Mouse (Mus musculus) limb, embryonic 10.5 days (tissue): Measurements from ENCODE around the gene Fam122a. TPM values are rescaled to one million over a fixed set of nuclear protein-coding genes. Genes with fewer than 3 reads are reported as not detected.
A peak's percentile ranks its signal among the peaks of the same experiment; 100 is the strongest.

ENCODE experiments used
- DNase-seq: peaks from one replicate; pipeline ENCODE4 v3.0.0-alpha.2; 2017; ENCODE audit warnings: low spot score
- H3K27ac ChIP-seq: fragments of 300-500 bp; sonication (generic); 2 replicates; pipeline ENCODE4 v1.5.1; 2016; ENCODE audit warnings: mild to moderate bottlenecking
- H3K27me3 ChIP-seq: fragments of 300-500 bp; sonication (generic); 2 replicates; pipeline ENCODE4 v1.6.1; 2016; ENCODE audit warnings: low read depth, mild to moderate bottlenecking; ENCODE audit not compliant: poor library complexity, severe bottlenecking
- H3K36me3 ChIP-seq: fragments of 300-500 bp; sonication (generic); 2 replicates; pipeline ENCODE4 v1.6.1; 2016; ENCODE audit warnings: mild to moderate bottlenecking, moderate library complexity
- H3K4me1 ChIP-seq: fragments of 300-500 bp; sonication (generic); 2 replicates; pipeline ENCODE4 v1.6.1; 2016
- H3K4me3 ChIP-seq: fragments of 300-500 bp; sonication (generic); 2 replicates; pipeline ENCODE4 v1.5.1; 2016; ENCODE audit warnings: mild to moderate bottlenecking, moderate library complexity
- H3K9me3 ChIP-seq: fragments of 300-500 bp; sonication (generic); replicated peaks from 2 replicates; pipeline ENCODE4 v1.6.1; 2016; ENCODE audit warnings: mild to moderate bottlenecking
- WGBS: fragments of 180-500 bp; shearing (Covaris S2); methylation state at CpG from one replicate; pipeline ENCODE4 v1.1.7; 2016; 5-methylcytosine and 5-hydroxymethylcytosine counted together
- polyA plus RNA-seq: library from polyadenylated mRNA; unstranded; fragments of >200 nt; fragmentation: Nextera tagmentation; extraction: Ambion mirVana; gene quantifications from 2 replicates; pipeline ENCODE4 v1.2.1, GENCODE M21; 2016

Fam122a gene
- polyA plus RNA-seq, 1 experiment from 2014 or later = 44.3 TPM

DNA sequence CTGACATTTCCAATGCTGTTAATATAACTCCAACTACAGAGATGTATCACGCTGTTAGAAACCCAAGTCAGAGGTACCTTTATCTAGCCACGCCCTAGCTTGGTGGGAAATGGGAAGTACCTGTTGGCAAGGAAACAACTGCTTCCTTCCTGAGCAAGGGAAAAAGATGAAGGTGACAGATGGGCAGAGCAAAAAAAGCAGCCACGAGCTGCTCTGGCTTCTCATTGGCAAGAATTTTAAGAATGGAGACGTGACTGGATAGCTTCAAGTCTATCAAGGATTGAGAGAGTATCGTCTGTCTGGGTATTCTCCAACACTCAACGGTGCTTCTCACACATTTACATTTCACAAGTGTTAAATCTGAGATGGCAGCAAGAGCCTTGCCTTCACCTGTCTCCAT, 1.9 kb downstream of the Fam122a start:
- no peaks in the 10 kb centered on the region for H3K36me3 ChIP-seq
- H3K4me1 ChIP-seq = peaks cover 16% of the 10 kb centered on the region
- no peak for DNase-seq
- no peak overlapping the region for H3K27ac ChIP-seq
- H3K27me3 ChIP-seq = no peaks in the 10 kb centered on the region
- H3K4me3 ChIP-seq = no peak overlapping the region
- WGBS = 87% methylated on average over 6 of the region's 6 CpGs
- H3K9me3 ChIP-seq = no peaks in the 10 kb centered on the region

DNA sequence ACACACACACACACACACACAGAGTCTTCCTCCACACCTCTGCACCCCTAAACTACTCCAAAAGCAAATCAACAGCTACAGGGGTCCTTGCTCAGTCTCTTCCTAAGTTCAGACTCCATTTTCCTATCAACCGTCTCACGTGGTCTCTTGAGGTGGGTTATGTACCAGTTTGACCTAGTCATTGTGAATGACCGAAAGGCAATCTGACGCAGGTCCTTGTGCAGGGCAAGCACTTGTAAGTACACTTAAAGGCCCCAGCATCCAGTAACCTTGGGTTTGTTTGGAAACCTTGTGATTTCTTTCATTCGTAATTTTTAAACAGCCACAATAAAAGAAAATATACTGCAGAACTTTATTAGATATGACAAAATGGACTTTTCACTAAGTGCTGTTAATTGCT, 4.6 kb downstream of the Fam122a start:
- H3K27ac ChIP-seq = no peak overlapping the region
- no peaks in the 10 kb centered on the region for H3K9me3 ChIP-seq
- no peaks in the 10 kb centered on the region for H3K27me3 ChIP-seq
- H3K4me3 ChIP-seq = no peak overlapping the region
- WGBS = 90% methylated on average over 5 of the region's 5 CpGs
- H3K4me1 ChIP-seq = peaks cover 8% of the 10 kb centered on the region
- no peaks in the 10 kb centered on the region for H3K36me3 ChIP-seq
- DNase-seq = no peak

- no peak for DNase-seq
- Histone ChIP-seq H3K4me1 (peaks cover 8% of the 10 kb centered on the region), H3K27me3 (no peaks in the 10 kb centered on the region), H3K4me3 (no peak overlapping the region), H3K27ac (no peak overlapping the region), H3K9me3 (no peaks in the 10 kb centered on the region), H3K36me3 (no peaks in the 10 kb centered on the region)
- WGBS = 92% methylated on average over 6 of the region's 6 CpGs
These were observed 5.6 kb downstream of the Fam122a start for GRCm38 (mm10) chr19:24471538-24471937.

- no peaks in the 10 kb centered on the region for H3K9me3 ChIP-seq
- 78% methylated on average over 4 of the region's 4 CpGs for WGBS
- H3K4me1 ChIP-seq = no peaks in the 10 kb centered on the region
- no peaks in the 10 kb centered on the region for H3K27me3 ChIP-seq
- no peaks in the 10 kb centered on the region for H3K36me3 ChIP-seq
- H3K27ac ChIP-seq = no peak overlapping the region
- H3K4me3 ChIP-seq = no peak overlapping the region
- no peak for DNase-seq
These were observed 7.9 kb downstream of the Fam122a start for GRCm38 (mm10) chr19:24469216-24469615.

GRCm38 (mm10) chr19:24468616-24469015, 8.5 kb downstream of the Fam122a start:
- DNase-seq = no peak
- no peaks in the 10 kb centered on the region for H3K4me1 ChIP-seq
- no peaks in the 10 kb centered on the region for H3K9me3 ChIP-seq
- H3K27ac ChIP-seq = no peak overlapping the region
- no peak overlapping the region for H3K4me3 ChIP-seq
- WGBS = 82% methylated on average over 3 of the region's 3 CpGs
- H3K36me3 ChIP-seq = no peaks in the 10 kb centered on the region
- H3K27me3 ChIP-seq = no peaks in the 10 kb centered on the region

- Histone ChIP-seq H3K9me3 (no peaks in the 10 kb centered on the region), H3K4me3 (no peak overlapping the region), H3K27ac (no peak overlapping the region), H3K36me3 (no peaks in the 10 kb centered on the region), H3K4me1 (no peaks in the 10 kb centered on the region), H3K27me3 (no peaks in the 10 kb centered on the region)
- 85% methylated on average over 2 of the region's 3 CpGs for WGBS
- no peak for DNase-seq
These were observed 14.1 kb downstream of the Fam122a start for GRCm38 (mm10) chr19:24463011-24463410.

DNA sequence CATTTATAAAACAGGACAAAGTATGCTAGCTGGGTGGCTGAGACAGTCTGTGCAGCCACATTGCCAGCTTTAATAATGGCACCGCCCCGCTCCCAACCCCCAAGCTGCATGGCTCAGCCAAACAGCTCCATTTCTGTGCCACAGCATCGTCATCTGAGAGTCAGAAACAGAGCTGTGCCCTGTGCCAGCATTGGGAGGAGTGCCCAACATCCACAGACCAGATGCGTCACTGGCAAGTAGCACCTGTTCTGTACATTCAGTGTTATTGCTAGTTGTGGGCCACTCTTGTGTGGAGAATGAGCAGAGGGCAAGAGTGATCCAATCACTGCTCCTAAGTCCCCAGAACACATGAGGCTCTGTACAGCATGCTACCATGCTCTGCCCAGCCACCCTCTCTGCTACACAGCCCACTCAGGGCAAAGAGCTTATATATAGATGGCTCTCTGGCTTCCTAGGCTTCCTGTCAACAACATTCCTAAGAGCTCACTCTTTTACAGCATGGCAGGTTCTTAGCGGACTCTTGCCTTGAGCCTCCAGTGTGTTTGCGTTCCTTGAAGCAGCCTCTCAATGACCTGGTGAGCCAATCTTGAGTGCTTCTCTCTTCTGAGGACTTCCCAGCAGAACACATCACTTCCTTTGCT, 20.4 kb downstream of the Fam122a start:
- no peak for DNase-seq
- Histone ChIP-seq H3K4me3 (no peak overlapping the region), H3K4me1 (peaks cover 8% of the 10 kb centered on the region), H3K36me3 (no peaks in the 10 kb centered on the region), H3K27me3 (no peaks in the 10 kb centered on the region), H3K9me3 (no peaks in the 10 kb centered on the region), H3K27ac (no peak overlapping the region)
- WGBS = 89% methylated on average over 6 of the region's 6 CpGs

DNA sequence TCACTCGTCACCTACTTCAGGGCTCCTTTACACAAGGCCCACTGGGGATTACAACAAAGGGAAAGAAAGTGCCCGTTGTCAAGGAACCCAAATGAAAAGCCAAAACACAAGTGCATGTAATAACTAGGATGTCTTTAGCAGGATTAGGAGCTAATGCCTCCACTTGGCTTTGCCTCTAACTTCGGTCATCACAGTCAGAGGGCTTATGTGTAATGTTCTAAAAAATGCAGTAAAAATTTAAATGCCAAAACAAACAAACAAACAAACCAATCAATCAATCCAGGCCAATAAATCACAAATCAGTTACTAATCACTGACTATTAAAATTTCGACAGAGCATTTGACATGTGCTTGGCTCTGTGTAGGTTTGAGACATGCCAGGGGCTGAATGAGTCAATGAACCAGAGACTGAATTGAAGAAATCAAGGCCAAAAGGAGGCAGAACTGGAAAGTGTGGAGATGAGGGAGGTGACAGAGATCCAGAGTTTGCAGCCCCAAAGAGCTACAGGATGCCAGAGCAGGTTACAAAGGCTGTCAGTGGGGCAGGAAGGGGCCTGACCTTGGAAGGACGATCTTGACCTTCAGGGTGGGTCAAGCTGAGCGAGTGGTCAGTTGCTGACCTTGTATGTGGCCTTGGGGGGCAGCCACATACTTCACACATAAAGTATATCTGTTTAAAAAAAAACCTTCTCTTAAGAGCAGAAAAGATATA, 21.8 kb downstream of the Fam122a start:
- no peak for DNase-seq
- no peaks in the 10 kb centered on the region for H3K9me3 ChIP-seq
- H3K36me3 ChIP-seq = no peaks in the 10 kb centered on the region
- H3K4me1 ChIP-seq = peaks cover 8% of the 10 kb centered on the region
- no peak overlapping the region for H3K27ac ChIP-seq
- no peaks in the 10 kb centered on the region for H3K27me3 ChIP-seq
- H3K4me3 ChIP-seq = no peak overlapping the region
- 86% methylated on average over 6 of the region's 6 CpGs for WGBS

- peaks cover 8% of the 10 kb centered on the region for H3K4me1 ChIP-seq
These were observed 22.7 kb downstream of the Fam122a start for GRCm38 (mm10) chr19:24454451-24454850.

DNA sequence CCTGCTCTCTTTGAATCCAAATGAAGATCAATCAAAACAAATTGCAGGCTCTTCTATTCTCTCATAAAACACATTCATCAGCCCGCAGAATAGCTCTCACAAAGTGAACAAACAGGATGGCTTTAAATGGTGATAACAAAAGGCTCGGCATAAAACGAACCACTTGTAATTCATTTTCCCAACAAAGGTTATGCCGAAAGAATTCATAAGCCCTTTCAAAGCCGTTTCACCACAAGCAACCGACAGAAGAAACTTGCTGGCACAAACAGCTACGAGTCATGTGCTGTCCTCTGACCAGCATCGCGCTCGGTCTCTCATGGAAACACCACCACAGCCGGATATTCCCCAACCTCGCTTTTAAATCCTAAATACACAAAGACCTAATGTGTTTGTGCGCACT, 23.8 kb downstream of the Fam122a start:
- no peak for DNase-seq
- Histone ChIP-seq H3K4me3 (no peak overlapping the region), H3K27ac (no peak overlapping the region), H3K27me3 (no peaks in the 10 kb centered on the region), H3K36me3 (no peaks in the 10 kb centered on the region), H3K9me3 (no peaks in the 10 kb centered on the region), H3K4me1 (peaks cover 8% of the 10 kb centered on the region)
- WGBS = 95% methylated on average over 13 of the region's 13 CpGs

More at GRCm38 (mm10) chr19:24454451-24454850, 22.7 kb downstream of the Fam122a start:
- no peaks in the 10 kb centered on the region for H3K9me3 ChIP-seq
- H3K36me3 ChIP-seq = no peaks in the 10 kb centered on the region
- no peak overlapping the region for H3K27ac ChIP-seq
- no peak overlapping the region for H3K4me3 ChIP-seq
- 88% methylated on average over 2 of the region's 2 CpGs for WGBS
- H3K27me3 ChIP-seq = no peaks in the 10 kb centered on the region
- DNase-seq = no peak

GRCm38 (mm10) chr19:24452441-24452898, 24.7 kb downstream of the Fam122a start:
- Histone ChIP-seq H3K27me3 (no peaks in the 10 kb centered on the region), H3K27ac (peak overlapping the region; percentile 64; the same call in 1 of the 2 replicates), H3K36me3 (no peaks in the 10 kb centered on the region), H3K4me3 (no peak overlapping the region), H3K4me1 (peaks cover 8% of the 10 kb centered on the region), H3K9me3 (no peaks in the 10 kb centered on the region)
- WGBS = 38% methylated on average over 3 of the region's 3 CpGs
- peak; percentile 36 for DNase-seq

DNA sequence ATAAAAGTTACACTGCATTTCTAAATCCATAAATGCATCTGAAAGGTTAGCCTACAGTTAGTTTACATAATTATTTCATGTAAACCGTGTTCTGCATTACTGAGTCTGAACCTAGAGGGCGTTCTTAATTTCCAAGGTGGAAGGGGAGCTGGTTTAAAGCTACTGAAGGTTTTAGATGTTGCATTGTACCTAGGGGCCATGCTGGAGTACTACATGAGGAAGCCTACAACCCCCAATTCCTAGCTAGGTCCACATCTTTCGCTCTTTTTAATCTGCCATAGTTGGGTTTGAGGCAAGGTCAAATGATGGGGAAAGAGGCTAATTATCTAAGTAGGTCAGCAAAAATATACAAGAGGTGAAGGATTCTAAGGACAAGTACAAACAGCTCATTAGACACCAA, 25.5 kb downstream of the Fam122a start:
- no peaks in the 10 kb centered on the region for H3K36me3 ChIP-seq
- H3K4me1 ChIP-seq = peaks cover 8% of the 10 kb centered on the region
- DNase-seq = no peak
- 89% methylated on average over 3 of the region's 3 CpGs for WGBS
- H3K9me3 ChIP-seq = no peaks in the 10 kb centered on the region
- H3K27me3 ChIP-seq = no peaks in the 10 kb centered on the region
- no peak overlapping the region for H3K27ac ChIP-seq
- no peak overlapping the region for H3K4me3 ChIP-seq

GRCm38 (mm10) chr19:24450740-24451139, 26.4 kb downstream of the Fam122a start:
- Histone ChIP-seq H3K4me3 (no peak overlapping the region), H3K36me3 (no peaks in the 10 kb centered on the region), H3K27me3 (no peaks in the 10 kb centered on the region), H3K9me3 (no peaks in the 10 kb centered on the region), H3K4me1 (peaks cover 8% of the 10 kb centered on the region), H3K27ac (no peak overlapping the region)
- no peak for DNase-seq
- 95% methylated on average over 8 of the region's 8 CpGs for WGBS
